8 mouse cellular contexts compared by ENCODE assay signal in genomic region chr8:72746061-72746460, GRCm38 (mm10). TPM values are rescaled to one million over a fixed set of nuclear protein-coding genes. Genes with fewer than 3 reads are reported as not detected.
A peak's percentile ranks its signal among the peaks of the same experiment; 100 is the strongest.
DNase-seq lines count a peak whose midpoint lies in the region; ATAC-seq and TF ChIP-seq lines count a peak whose summit lies in the region.

No protein-coding gene starts in this region.

- intact Hi-C loops in gastrocnemius, adult 2 months (cut with DNase I) = loop anchor here (1.0 kb wide), 1 partner anchor 66 kb away; no protein-coding TSS in a partner anchor
- intact Hi-C loops in gastrocnemius, postnatal 36 days (cut with DNase I) = loop anchor here (1.0 kb wide), 1 partner anchor 66 kb away; no protein-coding TSS in a partner anchor

- H3K4me3 ChIP-seq in gastrocnemius, adult 2 months = no peak overlapping the region
- H3K4me3 ChIP-seq in G1E (ENCODE audit: low read depth, low read length) = no peak overlapping the region

- H3K4me1 ChIP-seq in G1E (ENCODE audit: insufficient read depth, low read depth, low read length) = no peaks in the 10 kb centered on the region; the same call in 1 of the 2 replicates

- ATAC-seq in G1E (ENCODE audit: extremely low read depth, insufficient number of reproducible peaks, low FRiP score, poor library complexity, severe bottlenecking) = no peak

- DNase-seq in gastrocnemius, adult 2 months = peak; percentile 58
- no peak for DNase-seq in gastrocnemius, postnatal 36 days
- DNase-seq in G1E (ENCODE audit: low spot score) = no peak
- peak; percentile 48 for DNase-seq in cerebellum, adult 9-11 months
- DNase-seq in frontal cortex, postnatal 25 days (ENCODE audit: low spot score in 2 of 2) = peak; percentile 23 to 30
- DNase-seq in kidney, postnatal 36 days = peak; percentile 35 to 77
- peak; percentile 38 for DNase-seq in lung, postnatal 25 days (ENCODE audit: low spot score)
- DNase-seq in right cerebral cortex, postnatal 36 days (ENCODE audit: low spot score in 2 of 2) = peak; percentile 47 to 49

- H3K27me3 ChIP-seq in G1E (ENCODE audit: insufficient read depth, low read length) = no peaks in the 10 kb centered on the region

- no peaks in the 10 kb centered on the region for H3K9me3 ChIP-seq in G1E (replicated peaks)

- H3K27ac ChIP-seq in gastrocnemius, adult 2 months = no peak overlapping the region

- peak; percentile 85 for TF ChIP-seq CTCF in gastrocnemius, adult 2 months (IDR thresholded peaks at IDR 0.05)
- peak; percentile 92 for TF ChIP-seq CTCF in G1E (IDR thresholded peaks at IDR 0.05; ENCODE audit: low read depth, low read length)

- H3K36me3 ChIP-seq in G1E (replicated peaks) = peaks cover 96% of the 10 kb centered on the region

RNA-seq across cellular contexts. Expression of gene F2rl3, which starts 15.6 kb away (rescaled TPM):
- 1 to 10 TPM; 1.1 to 1.6 TPM for total RNA-seq in gastrocnemius, adult 2 months (2021)
- 1 to 10 TPM in 1 of 2 experiments, under 1 TPM in 1; 0.99 to 1.3 TPM for total RNA-seq in gastrocnemius, postnatal 36 days (2021)
- total RNA-seq in G1E (2014; fragmentation: Nextera tagmentation) (not detected in 2 replicates), G1E (2017) (0.05 and 0.12 TPM in 2 replicates)
- 0.03 TPM in 1 of 2 replicates, not detected in the other for polyA plus RNA-seq in G1E (2012)

RNA-seq across cellular contexts. Expression of gene Sin3b, which starts 23.0 kb away (rescaled TPM):
- total RNA-seq in gastrocnemius, adult 2 months (2021) = 10 to 100 TPM; 29.4 to 36.6 TPM
- total RNA-seq in gastrocnemius, postnatal 36 days (2021) = 10 to 100 TPM; 32.5 to 33.0 TPM
- total RNA-seq in G1E (2014; fragmentation: Nextera tagmentation) (73.8 and 82.2 TPM in 2 replicates), G1E (2017) (186 and 202 TPM in 2 replicates)
- polyA plus RNA-seq in G1E (2012) = 58.9 and 64.7 TPM in 2 replicates

Comparison
In these comparisons a context has a peak if more than half of its experiments do, and no peak if none do; other contexts are left out.
1. DNase-seq: peak in gastrocnemius, adult 2 months (single experiment), cerebellum, adult 9-11 months (single experiment), frontal cortex, postnatal 25 days (2 of 2), kidney, postnatal 36 days (2 of 2), lung, postnatal 25 days (single experiment) and right cerebral cortex, postnatal 36 days (2 of 2); none in gastrocnemius, postnatal 36 days (0 of 2) and G1E (single experiment).